Mouse (Mus musculus) adrenal gland, adult 2 months (tissue): ENCODE data around the gene Med4. TPM values are rescaled to one million over a fixed set of nuclear protein-coding genes. Genes with fewer than 3 reads are reported as not detected.
A peak's percentile ranks its signal among the peaks of the same experiment; 100 is the strongest.
"Not testable (repeated sequence)": the region's sequence is repeated elsewhere in the genome, so short reads cannot be mapped to it uniquely, and the experiment has no call there.

Experiments
- DNase-seq: peaks from one replicate; pipeline ENCODE4 v3.0.0; 2021
- polyA plus RNA-seq: library from polyadenylated mRNA; depleted of rRNA; stranded (reverse); fragments of >200 nt; gene quantifications from 2 replicates; pipeline ENCODE4 v1.2.3, GENCODE M21; 2012
- total RNA-seq, 2 experiments: library from RNA; stranded (reverse); gene quantifications; 2 replicates each; pipeline ENCODE4 v1.2.3; 2021

The Med4 gene
- total and polyA plus RNA-seq, 3 experiments, result 4.1 to 22.5 (median 21.6) TPM

- no peak for DNase-seq
Observed at GRCm38 (mm10) chr14:73501721-73502120, 8.1 kb upstream of the Med4 start.

- peak; percentile 60 for DNase-seq
Observed at GRCm38 (mm10) chr14:73502591-73503184, 7.1 kb upstream of the Med4 start.

GRCm38 (mm10) chr14:73503237-73503933 is 6.4 kb upstream of the Med4 start:
- DNase-seq, result no peak

GRCm38 (mm10) chr14:73506283-73506682 is 3.5 kb upstream of the Med4 start:
- no peak for DNase-seq

GRCm38 (mm10) chr14:73507200-73507599 is 2.6 kb upstream of the Med4 start:
- no peak for DNase-seq

GRCm38 (mm10) chr14:73507702-73508376 is 2.0 kb upstream of the Med4 start:
- no peak for DNase-seq

GRCm38 (mm10) chr14:73508630-73509395 is 1.0 kb upstream of the Med4 start:
- no peak for DNase-seq

GRCm38 (mm10) chr14:73524136-73524535 is 14.3 kb downstream of the Med4 start:
- DNase-seq, result no peak

- peak; percentile 94 for DNase-seq
Observed at GRCm38 (mm10) chr14:73524766-73525448, 15.1 kb downstream of the Med4 start, which contains the start of gene Sucla2. Sucla2 (plus strand) TSS chr14:73525319.

GRCm38 (mm10) chr14:73528661-73529060 is 18.8 kb downstream of the Med4 start:
- not testable (repeated sequence) for DNase-seq

- no peak for DNase-seq
Observed at GRCm38 (mm10) chr14:73533755-73534465, 24.1 kb downstream of the Med4 start.

GRCm38 (mm10) chr14:73535641-73536040 is 25.8 kb downstream of the Med4 start:
- peak; percentile 19 for DNase-seq

- no peak for DNase-seq
Observed at GRCm38 (mm10) chr14:73543781-73544180, 34.0 kb downstream of the Med4 start.

GRCm38 (mm10) chr14:73547034-73547433 is 37.2 kb downstream of the Med4 start:
- no peak for DNase-seq

- no peak for DNase-seq
Observed at GRCm38 (mm10) chr14:73548051-73548450, 38.2 kb downstream of the Med4 start, which contains the start of gene Nudt15. Nudt15 (minus strand) TSS chr14:73548242.

- DNase-seq, result no peak
Observed at GRCm38 (mm10) chr14:73550291-73550690, 40.5 kb downstream of the Med4 start.

GRCm38 (mm10) chr14:73550732-73551131 is 40.9 kb downstream of the Med4 start:
- no peak for DNase-seq

- no peak for DNase-seq
Observed at GRCm38 (mm10) chr14:73551164-73551563, 41.3 kb downstream of the Med4 start.

- DNase-seq, result peak; percentile 96
Observed at GRCm38 (mm10) chr14:73552341-73553121, 42.7 kb downstream of the Med4 start.

- no peak for DNase-seq
Observed at GRCm38 (mm10) chr14:73553122-73553696, 43.4 kb downstream of the Med4 start.
